Mouse (Mus musculus) liver, adult 2 months (tissue): ENCODE data around the gene Tent4b.

ENCODE experiments used
- CTCF ChIP-seq: fragments of 200-500 bp; IDR thresholded peaks from 2 replicates; pipeline ENCODE4 v1.5.1; 2011; ENCODE audit warnings: low read depth, low read length, control low read depth
- POLR2A ChIP-seq: fragments of 200-500 bp; IDR thresholded peaks from 2 replicates; pipeline ENCODE4 v1.6.1; 2011; ENCODE audit warnings: low read length, control low read depth; ENCODE audit not compliant: insufficient read depth; ENCODE audit errors: extremely low read depth

GRCm38 (mm10) chr8:88306511-88306910 is 107.5 kb downstream of the Tent4b start:
- TF ChIP-seq POLR2A: no peak
- TF ChIP-seq CTCF: peak; percentile 54
